Comparison of ENCODE assay signal across 9 mouse cellular contexts in the genomic region with DNA sequence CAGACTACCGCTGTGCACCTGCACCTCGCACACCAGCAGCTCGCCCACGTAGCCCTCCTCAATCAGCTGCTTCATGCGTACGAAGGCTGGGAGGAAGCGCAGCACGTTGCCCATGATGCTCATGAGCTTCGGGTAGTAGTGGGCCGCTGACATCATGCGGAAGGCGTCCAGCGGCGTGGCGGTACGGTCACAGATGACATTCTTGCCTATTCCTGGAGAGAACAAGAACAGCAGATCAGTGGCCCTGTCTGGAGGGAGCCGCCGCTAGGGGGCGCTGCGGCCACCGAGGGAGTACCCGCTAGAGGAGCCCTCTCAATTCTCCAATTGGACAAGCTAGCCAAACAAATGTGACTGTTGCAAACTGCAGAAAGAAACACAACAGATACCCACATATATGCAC. TPM values are rescaled to one million over a fixed set of nuclear protein-coding genes. Genes with fewer than 3 reads are reported as not detected.
DNase-seq lines count a peak whose midpoint lies in the region; TF ChIP-seq lines count a peak whose summit lies in the region.
"Had no signal": no experiment of that assay in that cellular context is flagged by ENCODE, and none has a peak within 500 bp of the region (broad histone marks: within the 10 kb centered on the region; RNA-seq: fewer than 3 reads in every experiment).

No protein-coding gene starts in this region.

- no peak overlapping the region for H3K4me3 ChIP-seq in liver, adult 2 months (ENCODE audit: insufficient read depth, low read depth, low read length)
- H3K4me3 ChIP-seq: embryonic facial prominence, embryonic 13.5 days had no signal

- no peaks in the 10 kb centered on the region for H3K27me3 ChIP-seq in liver, adult 2 months (ENCODE audit: control insufficient read depth, insufficient read depth, low read length)
- H3K27me3 ChIP-seq: embryonic facial prominence, embryonic 13.5 days had no signal

- no peak for TF ChIP-seq POLR2A in liver, adult 2 months (IDR thresholded peaks at IDR 0.05; ENCODE audit: extremely low read depth, insufficient read depth, low read length)

- no peaks in the 10 kb centered on the region for H3K4me1 ChIP-seq in liver, adult 2 months (ENCODE audit: control insufficient read depth, insufficient read depth, low read length)

- peak; percentile 77 for TF ChIP-seq CTCF in liver, adult 2 months (IDR thresholded peaks at IDR 0.05; ENCODE audit: low read depth, low read length)

- no peaks in the 10 kb centered on the region for H3K36me3 ChIP-seq in liver, adult 2 months (ENCODE audit: control insufficient read depth, insufficient read depth, low read length)

- no peak overlapping the region for H3K9ac ChIP-seq in liver, adult 2 months (ENCODE audit: low read depth, low read length)
- H3K9ac ChIP-seq: embryonic facial prominence, embryonic 13.5 days had no signal

- 52% methylated on average over 22 of the region's 22 CpGs for WGBS in liver, adult 2 months

- intact Hi-C loops in gastrocnemius, postnatal 14 days (cut with DNase I; ENCODE audit: low total_unique reads) = no loop called here

- no peaks in the 10 kb centered on the region for H3K79me2 ChIP-seq in liver, adult 2 months (ENCODE audit: control insufficient read depth, insufficient read depth, low read length)

- peak; percentile 44 to 61 for DNase-seq in layer of hippocampus, adult 8-10 months (ENCODE audit: low spot score in 2 of 2)
- DNase-seq in layer of hippocampus, postnatal 36 days = no peak
- peak; percentile 70 for DNase-seq in ES-CJ7 (ENCODE audit: low read depth, low spot score)
- DNase-seq in c-Kit-negative CD71-positive TER-119-positive erythroid progenitor cells, embryonic 14.5 days (ENCODE audit: low read depth, low spot score) = peak; percentile 21
- DNase-seq in gastrocnemius, postnatal 14 days = peak; percentile 50
- no peak for DNase-seq in liver, adult 2 months (ENCODE audit: extremely low read depth, low read depth, low spot score)
- peak; percentile 72 for DNase-seq in retina, postnatal 1 day
- no peak for DNase-seq in ovary, postnatal 14 days (ENCODE audit: low spot score)

- no peak overlapping the region for H3K27ac ChIP-seq in liver, adult 2 months (replicated peaks; ENCODE audit: insufficient read depth, low read depth, low read length)
- H3K27ac ChIP-seq: embryonic facial prominence, embryonic 13.5 days had no signal

RNA-seq across cellular contexts. Expression of gene Tbc1d7, which starts 29.7 kb away (rescaled TPM):
- 10 to 100 TPM; 25.9 to 30.3 (median 27.8) TPM for total RNA-seq in layer of hippocampus, adult 8-10 months (2022)
- total RNA-seq in layer of hippocampus, postnatal 36 days (2021) = 10 to 100 TPM; 26.2 to 27.2 TPM
- 10 to 100 TPM; 22.6 to 26.3 TPM for total RNA-seq in gastrocnemius, postnatal 14 days (2021)
- total RNA-seq in liver, adult 2 months (2014; rRNA removed) = 6.2 and 7.2 TPM in 2 replicates
- polyA plus RNA-seq in liver, adult 2 months (2012; rRNA removed) = 14.9 and 18.0 TPM in 2 replicates

Comparison
In these comparisons a context has a peak if more than half of its experiments do, and no peak if none do; other contexts are left out.
1. DNase-seq: peak in layer of hippocampus, adult 8-10 months (2 of 2), ES-CJ7 (single experiment), c-Kit-negative CD71-positive TER-119-positive erythroid progenitor cells, embryonic 14.5 days (single experiment), gastrocnemius, postnatal 14 days (single experiment) and retina, postnatal 1 day (single experiment); none in layer of hippocampus, postnatal 36 days (0 of 2), liver, adult 2 months (single experiment) and ovary, postnatal 14 days (single experiment).